In genomic region chr12:81822778-81823480, GRCm38 (mm10) we compare ENCODE assay signal across 21 mouse cellular contexts. TPM values are rescaled to one million over a fixed set of nuclear protein-coding genes. Genes with fewer than 3 reads are reported as not detected.
DNase-seq lines count a peak whose midpoint lies in the region; ATAC-seq and TF ChIP-seq lines count a peak whose summit lies in the region.
"Had no signal": no experiment of that assay in that cellular context is flagged by ENCODE, and none has a peak within 500 bp of the region (broad histone marks: within the 10 kb centered on the region; RNA-seq: fewer than 3 reads in every experiment).

No protein-coding gene starts in this region.

- H3ac ChIP-seq in myocyte (ENCODE audit: control insufficient read depth, insufficient read length), result no peak overlapping the region

- DNase-seq in cerebellum, adult 11 months, result peak; percentile 56
- peak; percentile 69 to 80 for DNase-seq in cerebellum, adult 2 months
- DNase-seq in cerebellum, postnatal 10 days, result peak; percentile 75 to 83
- DNase-seq: adrenal gland, postnatal 25 days; embryo, embryonic 11 days; heart, postnatal 4 days; kidney, adult 8-10 months had no signal

- ATAC-seq in forebrain, embryonic 12.5 days (ENCODE audit: low FRiP score), result no peak
- ATAC-seq in midbrain, embryonic 15.5 days (replicated peaks), result no peak
- no peak for ATAC-seq in megakaryocyte-erythroid progenitor cell, adult 5-6 weeks (replicated peaks; ENCODE audit: low FRiP score, low TSS enrichment, poor library complexity, severe bottlenecking)
- ATAC-seq: forebrain, embryonic 15.5 days; hindbrain, embryonic 16.5 days; inflammation-experienced regulatory T-cells, adult 6 months; intestine, postnatal 0 days had no signal

- peaks cover 17% of the 10 kb centered on the region; the same call in 1 of the 2 replicates for H3K4me1 ChIP-seq in cerebellum, adult 2 months (ENCODE audit: control insufficient read depth, insufficient read depth, low read length)
- no peaks in the 10 kb centered on the region for H3K4me1 ChIP-seq in forebrain, embryonic 12.5 days
- H3K4me1 ChIP-seq in midbrain, embryonic 15.5 days, result no peaks in the 10 kb centered on the region
- H3K4me1 ChIP-seq: embryonic facial prominence, embryonic 15.5 days; forebrain, embryonic 15.5 days; hindbrain, embryonic 12.5 days had no signal

- peak overlapping the region; percentile 27 for H3K4me2 ChIP-seq in myocyte (ENCODE audit: low read depth)
- H3K4me2 ChIP-seq in forebrain, embryonic 12.5 days, result no peak overlapping the region
- no peak overlapping the region for H3K4me2 ChIP-seq in midbrain, embryonic 15.5 days
- H3K4me2 ChIP-seq: embryonic facial prominence, embryonic 15.5 days; forebrain, embryonic 15.5 days; heart, embryonic 12.5 days; hindbrain, embryonic 12.5 days had no signal

- H3K9me3 ChIP-seq in forebrain, embryonic 12.5 days, result no peaks in the 10 kb centered on the region
- H3K9me3 ChIP-seq in midbrain, embryonic 15.5 days, result no peaks in the 10 kb centered on the region
- H3K9me3 ChIP-seq: embryonic facial prominence, embryonic 15.5 days; forebrain, embryonic 10.5 days; forebrain, embryonic 15.5 days; heart, embryonic 12.5 days; hindbrain, embryonic 12.5 days had no signal

- H3K9ac ChIP-seq in forebrain, embryonic 12.5 days, result no peak overlapping the region
- no peak overlapping the region for H3K9ac ChIP-seq in midbrain, embryonic 15.5 days
- H3K9ac ChIP-seq: embryonic facial prominence, embryonic 15.5 days; forebrain, embryonic 15.5 days; heart, embryonic 12.5 days; hindbrain, embryonic 12.5 days had no signal

- no peaks in the 10 kb centered on the region for H3K36me3 ChIP-seq in myocyte (ENCODE audit: control insufficient read depth, insufficient read depth)
- no peaks in the 10 kb centered on the region for H3K36me3 ChIP-seq in forebrain, embryonic 12.5 days (replicated peaks)
- no peaks in the 10 kb centered on the region for H3K36me3 ChIP-seq in midbrain, embryonic 15.5 days (replicated peaks)
- H3K36me3 ChIP-seq: embryonic facial prominence, embryonic 15.5 days; forebrain, embryonic 10.5 days; forebrain, embryonic 15.5 days; heart, embryonic 12.5 days; hindbrain, embryonic 12.5 days had no signal

- TF ChIP-seq CTCF in cerebellum, adult 2 months (IDR thresholded peaks at IDR 0.05; ENCODE audit: borderline replicate concordance, insufficient read depth, low read depth, low read length), result no peak

- H3K27ac ChIP-seq in cerebellum, adult 2 months (ENCODE audit: insufficient read depth, low read length), result no peak overlapping the region
- no peak overlapping the region for H3K27ac ChIP-seq in forebrain, embryonic 12.5 days
- H3K27ac ChIP-seq in midbrain, embryonic 15.5 days, result no peak overlapping the region
- H3K27ac ChIP-seq: embryonic facial prominence, embryonic 15.5 days; forebrain, embryonic 10.5 days; forebrain, embryonic 15.5 days; hindbrain, embryonic 12.5 days had no signal

- no peak overlapping the region for H3K4me3 ChIP-seq in cerebellum, adult 2 months (replicated peaks; ENCODE audit: insufficient read depth, low read depth, low read length)
- H3K4me3 ChIP-seq in myocyte, result no peak overlapping the region
- no peak overlapping the region for H3K4me3 ChIP-seq in forebrain, embryonic 12.5 days (replicated peaks)
- no peak overlapping the region for H3K4me3 ChIP-seq in midbrain, embryonic 15.5 days
- H3K4me3 ChIP-seq: embryonic facial prominence, embryonic 15.5 days; erythroblast, embryonic 14.5 days; forebrain, embryonic 10.5 days; forebrain, embryonic 15.5 days; heart, embryonic 12.5 days; hindbrain, embryonic 12.5 days had no signal

- no peaks in the 10 kb centered on the region for H3K27me3 ChIP-seq in cerebellum, adult 2 months (ENCODE audit: control insufficient read depth, insufficient read depth, low read length)
- no peaks in the 10 kb centered on the region for H3K27me3 ChIP-seq in myocyte (ENCODE audit: control insufficient read depth, insufficient read depth, insufficient read length)
- H3K27me3 ChIP-seq in forebrain, embryonic 12.5 days, result no peaks in the 10 kb centered on the region
- no peaks in the 10 kb centered on the region for H3K27me3 ChIP-seq in midbrain, embryonic 15.5 days (replicated peaks)
- H3K27me3 ChIP-seq: CH12.LX; embryonic facial prominence, embryonic 15.5 days; forebrain, embryonic 15.5 days; heart, embryonic 12.5 days; hindbrain, embryonic 12.5 days had no signal

- WGBS in cerebellum, adult 2 months, result 28% methylated on average over 4 of the region's 4 CpGs
- WGBS in forebrain, embryonic 12.5 days, result 83% methylated on average over 4 of the region's 4 CpGs
- 84% methylated on average over 4 of the region's 4 CpGs for WGBS in midbrain, embryonic 15.5 days

- TF ChIP-seq POLR2A in cerebellum, adult 2 months (IDR thresholded peaks at IDR 0.05; ENCODE audit: borderline replicate concordance, insufficient read depth, low read length), result no peak
- TF ChIP-seq POLR2A in myocyte (IDR thresholded peaks at IDR 0.05; ENCODE audit: insufficient read length, low read depth), result no peak

- no peaks in the 10 kb centered on the region for H3K79me2 ChIP-seq in myocyte (ENCODE audit: control insufficient read depth, insufficient read depth)

TF ChIP-seq in myocyte, 11 proteins besides CTCF, POLR2A, EP300 and RAD21:
- TF ChIP-seq TCF12 (IDR thresholded peaks at IDR 0.05; ENCODE audit: insufficient read depth, poor library complexity, severe bottlenecking) (no peak), POLR2AphosphoS2 (IDR thresholded peaks at IDR 0.05; ENCODE audit: insufficient read length, low read depth) (no peak), MYOG (IDR thresholded peaks at IDR 0.05; ENCODE audit: control insufficient read depth in 1 of 3, insufficient read depth in 1 of 3, insufficient read length in 2 of 3, low read depth in 2 of 3) (no peak), SRF (IDR thresholded peaks at IDR 0.05; ENCODE audit: control insufficient read depth, insufficient read length, low read depth) (no peak), REST (IDR thresholded peaks at IDR 0.05; ENCODE audit: insufficient read depth, insufficient read length) (no peak), MAX (IDR thresholded peaks at IDR 0.05; ENCODE audit: low read depth) (no peak), E2F4 (IDR thresholded peaks at IDR 0.05; ENCODE audit: insufficient read depth) (no peak), TCF3 (IDR thresholded peaks at IDR 0.05; ENCODE audit: insufficient read length, low read depth) (no peak), USF1 (IDR thresholded peaks at IDR 0.05; ENCODE audit: low read depth) (no peak), MYOD1 (IDR thresholded peaks at IDR 0.05; ENCODE audit: control insufficient read depth in 1 of 3, insufficient read length in 2 of 3, low read depth in 2 of 3) (no peak), CEBPB (IDR thresholded peaks at IDR 0.05; ENCODE audit: insufficient read depth, poor library complexity, severe bottlenecking) (no peak)

RNA-seq across cellular contexts. Expression of gene Pcnx, which starts 36.9 kb away (rescaled TPM):
- polyA plus RNA-seq in cerebellum, adult 2 months (2012; rRNA removed), result 45.3 and 48.2 TPM in 2 replicates
- polyA plus RNA-seq in myocyte (2012; fragmentation: generic; extraction: Trizol), result 17.6 TPM
- 12.9 and 17.3 TPM in 2 replicates for polyA plus RNA-seq in forebrain, embryonic 12.5 days (2016; fragmentation: Nextera tagmentation; extraction: Ambion mirVana)
- polyA plus RNA-seq in midbrain, embryonic 15.5 days (2015; fragmentation: Nextera tagmentation; extraction: Ambion mirVana), result 9.3 and 12.2 TPM in 2 replicates
- total RNA-seq in megakaryocyte-erythroid progenitor cell, adult 5-6 weeks (2014; fragmentation: Nextera tagmentation), result 16.3 and 33.8 TPM in 2 replicates
- total RNA-seq in megakaryocyte-erythroid progenitor cell, adult 5-6 weeks (2017), result 3.9 and 6.4 TPM in 2 replicates

RNA-seq across cellular contexts. Expression of gene Map3k9, which starts 42.0 kb away (rescaled TPM):
- polyA plus RNA-seq in cerebellum, adult 2 months (2012; rRNA removed), result 14.4 and 15.5 TPM in 2 replicates
- polyA plus RNA-seq in myocyte (2012; fragmentation: generic; extraction: Trizol), result 0.20 TPM
- polyA plus RNA-seq in forebrain, embryonic 12.5 days (2016; fragmentation: Nextera tagmentation; extraction: Ambion mirVana), result 5.3 and 5.7 TPM in 2 replicates
- polyA plus RNA-seq in midbrain, embryonic 15.5 days (2015; fragmentation: Nextera tagmentation; extraction: Ambion mirVana), result 12.0 and 14.6 TPM in 2 replicates
- 0.67 TPM in 1 of 2 replicates, not detected in the other for total RNA-seq in megakaryocyte-erythroid progenitor cell, adult 5-6 weeks (2014; fragmentation: Nextera tagmentation)
- 0.19 TPM in 1 of 2 replicates, not detected in the other for total RNA-seq in megakaryocyte-erythroid progenitor cell, adult 5-6 weeks (2017)
- polyA plus RNA-seq: erythroblast, embryonic 14.5 days had no signal
